Mouse (Mus musculus): ENCODE measurements around the gene Rtp4.

The Rtp4 gene

GRCm38 (mm10) chr16:23513401-23513800 lies 6.7 kb upstream of the Rtp4 start:
- no peak for DNase-seq (ENCODE audit: low spot score)

- DNase-seq (ENCODE audit: low spot score) = no peak
These were observed 4.3 kb upstream of the Rtp4 start for GRCm38 (mm10) chr16:23515766-23516165.

GRCm38 (mm10) chr16:23516606-23517005 lies 3.5 kb upstream of the Rtp4 start:
- no peak for DNase-seq (ENCODE audit: low spot score)

GRCm38 (mm10) chr16:23517230-23517629 lies 2.9 kb upstream of the Rtp4 start:
- DNase-seq (ENCODE audit: low spot score) = no peak

GRCm38 (mm10) chr16:23517754-23518566 lies 2.1 kb upstream of the Rtp4 start:
- no peak for DNase-seq (ENCODE audit: low spot score)

- no peak for DNase-seq (ENCODE audit: low spot score)
These were observed 1.3 kb upstream of the Rtp4 start for GRCm38 (mm10) chr16:23518567-23519369.

- no peak for DNase-seq (ENCODE audit: low spot score)
These were observed 320 bp upstream of the Rtp4 start for GRCm38 (mm10) chr16:23519771-23520170.

GRCm38 (mm10) chr16:23521092-23521491 lies 1.0 kb downstream of the Rtp4 start:
- no peak for DNase-seq (ENCODE audit: low spot score)

GRCm38 (mm10) chr16:23522081-23522480 lies 2.0 kb downstream of the Rtp4 start:
- no peak for DNase-seq (ENCODE audit: low spot score)

GRCm38 (mm10) chr16:23529186-23529585 lies 9.1 kb downstream of the Rtp4 start:
- DNase-seq (ENCODE audit: low spot score) = no peak

GRCm38 (mm10) chr16:23533707-23534106 lies 13.6 kb downstream of the Rtp4 start:
- no peak for DNase-seq (ENCODE audit: low spot score)

GRCm38 (mm10) chr16:23541046-23541445 lies 21.0 kb downstream of the Rtp4 start:
- DNase-seq (ENCODE audit: low spot score) = no peak

GRCm38 (mm10) chr16:23542866-23543265 lies 22.8 kb downstream of the Rtp4 start:
- DNase-seq (ENCODE audit: low spot score) = no peak

GRCm38 (mm10) chr16:23544361-23544760 lies 24.3 kb downstream of the Rtp4 start:
- peak; percentile 12 for DNase-seq (ENCODE audit: low spot score)

- DNase-seq (ENCODE audit: low spot score) = no peak
These were observed 27.7 kb downstream of the Rtp4 start for GRCm38 (mm10) chr16:23547783-23548182.

- DNase-seq (ENCODE audit: low spot score) = peak; percentile 46
These were observed 30.4 kb downstream of the Rtp4 start for GRCm38 (mm10) chr16:23550346-23550980.

- DNase-seq (ENCODE audit: low spot score) = no peak
These were observed 31.0 kb downstream of the Rtp4 start for GRCm38 (mm10) chr16:23550981-23551582.

GRCm38 (mm10) chr16:23554673-23555072 lies 34.6 kb downstream of the Rtp4 start:
- DNase-seq (ENCODE audit: low spot score) = no peak

- DNase-seq (ENCODE audit: low spot score) = no peak
These were observed 37.1 kb downstream of the Rtp4 start for GRCm38 (mm10) chr16:23557195-23557594.

GRCm38 (mm10) chr16:23557669-23558068 lies 37.6 kb downstream of the Rtp4 start:
- DNase-seq (ENCODE audit: low spot score) = no peak

- no peak for DNase-seq (ENCODE audit: low spot score)
These were observed 48.4 kb downstream of the Rtp4 start for GRCm38 (mm10) chr16:23568369-23568958.

- no peak for DNase-seq (ENCODE audit: low spot score)
These were observed 54.5 kb downstream of the Rtp4 start for GRCm38 (mm10) chr16:23574561-23574960.

Measured in T-cell, adult 2 months (primary cell).